In the genomic region with DNA sequence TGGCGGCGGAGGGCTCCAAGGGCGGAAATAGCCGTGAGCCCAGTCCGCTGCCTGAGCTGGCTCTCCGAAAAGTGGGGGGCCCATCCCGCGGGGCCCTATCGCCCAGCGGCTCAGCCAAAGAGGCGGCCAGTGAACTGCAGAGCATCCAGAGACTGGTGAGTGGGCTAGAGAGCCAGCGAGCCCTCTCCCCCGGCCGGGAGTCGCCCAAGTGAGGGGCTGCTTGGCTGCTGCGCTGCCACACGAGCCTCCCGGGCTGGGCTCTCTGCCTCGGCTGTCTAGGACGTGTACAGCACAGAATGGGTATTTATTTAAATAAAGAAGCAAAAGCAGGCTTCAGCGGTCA, we compare ENCODE assay signal across 9 mouse cellular contexts. TPM values are rescaled to one million over a fixed set of nuclear protein-coding genes. Genes with fewer than 3 reads are reported as not detected.
DNase-seq lines count a peak whose midpoint lies in the region; ATAC-seq and TF ChIP-seq lines count a peak whose summit lies in the region.
"Had no signal": no experiment of that assay in that cellular context is flagged by ENCODE, and none has a peak within 500 bp of the region (broad histone marks: within the 10 kb centered on the region; RNA-seq: fewer than 3 reads in every experiment).

No protein-coding gene starts in this region.

- no peaks in the 10 kb centered on the region for H3K9me3 ChIP-seq in lung, embryonic 14.5 days (ENCODE audit: low read depth, low read length)
- no peaks in the 10 kb centered on the region for H3K9me3 ChIP-seq in forebrain, embryonic 13.5 days (replicated peaks)
- H3K9me3 ChIP-seq in intestine, embryonic 15.5 days, result no peaks in the 10 kb centered on the region
- H3K9me3 ChIP-seq in neural tube, embryonic 13.5 days, result no peaks in the 10 kb centered on the region

- peak overlapping the region; percentile 99 for H3K9ac ChIP-seq in lung, embryonic 14.5 days
- H3K9ac ChIP-seq in forebrain, embryonic 13.5 days, result no peak overlapping the region
- H3K9ac ChIP-seq in intestine, embryonic 15.5 days, result peak overlapping the region; percentile 11
- peak overlapping the region; percentile 35; the same call in 1 of the 2 replicates for H3K9ac ChIP-seq in neural tube, embryonic 13.5 days

- peak overlapping the region; percentile 80 for H3K4me3 ChIP-seq in lung, embryonic 14.5 days (ENCODE audit: low read depth, low read length)
- peak overlapping the region; percentile 14 for H3K4me3 ChIP-seq in forebrain, embryonic 13.5 days
- H3K4me3 ChIP-seq in intestine, embryonic 15.5 days (replicated peaks), result peak overlapping the region; percentile 14
- H3K4me3 ChIP-seq in neural tube, embryonic 13.5 days, result peak overlapping the region; percentile 15

- H3K36me3 ChIP-seq in lung, embryonic 14.5 days (ENCODE audit: insufficient read depth), result peaks cover 75% of the 10 kb centered on the region
- no peaks in the 10 kb centered on the region for H3K36me3 ChIP-seq in forebrain, embryonic 13.5 days (ENCODE audit: poor library complexity, severe bottlenecking)
- H3K36me3 ChIP-seq in intestine, embryonic 15.5 days, result no peaks in the 10 kb centered on the region
- no peaks in the 10 kb centered on the region for H3K36me3 ChIP-seq in neural tube, embryonic 13.5 days

- no peak for ATAC-seq in lung, embryonic 14.5 days (ENCODE audit: insufficient read depth)
- no peak for ATAC-seq in forebrain, embryonic 13.5 days
- ATAC-seq in intestine, embryonic 15.5 days, result no peak
- ATAC-seq in neural tube, embryonic 13.5 days (ENCODE audit: low read depth), result no peak

- no peak for TF ChIP-seq CTCF in lung, embryonic 14.5 days (IDR thresholded peaks at IDR 0.05; ENCODE audit: low read depth)

- peak; percentile 47 for DNase-seq in lung, embryonic 14.5 days
- no peak for DNase-seq in lung, postnatal 36 days
- DNase-seq in right cerebral cortex, postnatal 25 days, result no peak
- no peak for DNase-seq in gastrocnemius, postnatal 25 days
- no peak for DNase-seq in ovary, postnatal 10 days (ENCODE audit: low spot score)

- H3K4me1 ChIP-seq in lung, embryonic 14.5 days (ENCODE audit: insufficient read depth), result peaks cover 11% of the 10 kb centered on the region; the same call in 1 of the 2 replicates
- H3K4me1 ChIP-seq in forebrain, embryonic 13.5 days, result peaks cover 48% of the 10 kb centered on the region
- H3K4me1 ChIP-seq in intestine, embryonic 15.5 days (replicated peaks), result peaks cover 37% of the 10 kb centered on the region
- H3K4me1 ChIP-seq in neural tube, embryonic 13.5 days (replicated peaks), result peaks cover 56% of the 10 kb centered on the region

- WGBS in lung, embryonic 14.5 days, result 5% methylated on average over 21 of the region's 21 CpGs
- WGBS in forebrain, embryonic 13.5 days, result 3% methylated on average over 21 of the region's 21 CpGs
- WGBS in intestine, embryonic 15.5 days, result 23% methylated on average over 21 of the region's 21 CpGs
- WGBS in neural tube, embryonic 13.5 days, result 3% methylated on average over 21 of the region's 21 CpGs

- peaks cover 51% of the 10 kb centered on the region for H3K27me3 ChIP-seq in lung, embryonic 14.5 days (ENCODE audit: insufficient read depth, low read length)
- peaks cover 99% of the 10 kb centered on the region for H3K27me3 ChIP-seq in forebrain, embryonic 13.5 days
- H3K27me3 ChIP-seq in intestine, embryonic 15.5 days (replicated peaks), result peaks cover 67% of the 10 kb centered on the region
- peaks cover 99% of the 10 kb centered on the region for H3K27me3 ChIP-seq in neural tube, embryonic 13.5 days

- H3K27ac ChIP-seq in lung, embryonic 14.5 days (ENCODE audit: low read depth), result peak overlapping the region; percentile 99
- no peak overlapping the region for H3K27ac ChIP-seq in forebrain, embryonic 13.5 days
- H3K27ac ChIP-seq in intestine, embryonic 15.5 days, result peak overlapping the region; percentile 33; the same call in 1 of the 2 replicates
- no peak overlapping the region for H3K27ac ChIP-seq in neural tube, embryonic 13.5 days (replicated peaks)

- peak overlapping the region; percentile 93 for H3K4me2 ChIP-seq in lung, embryonic 14.5 days
- H3K4me2 ChIP-seq in forebrain, embryonic 13.5 days, result peak overlapping the region; percentile 15; the same call in 1 of the 2 replicates
- peak overlapping the region; percentile 94 for H3K4me2 ChIP-seq in intestine, embryonic 15.5 days (replicated peaks)
- H3K4me2 ChIP-seq in neural tube, embryonic 13.5 days, result peak overlapping the region; percentile 60

RNA-seq across cellular contexts. Expression of gene Tbx2, which starts 8.4 kb away (rescaled TPM):
- polyA plus RNA-seq in lung, embryonic 14.5 days (2014; fragmentation: Nextera tagmentation; extraction: Ambion mirVana), result 61.4 and 67.5 TPM in 2 replicates
- polyA plus RNA-seq in forebrain, embryonic 13.5 days (2015; fragmentation: Nextera tagmentation; extraction: Ambion mirVana), result 0.42 and 0.61 TPM in 2 replicates
- polyA plus RNA-seq in intestine, embryonic 15.5 days (2015; fragmentation: Nextera tagmentation; extraction: Ambion mirVana), result 4.9 and 5.6 TPM in 2 replicates
- polyA plus RNA-seq in neural tube, embryonic 13.5 days (2015; fragmentation: Nextera tagmentation; extraction: Ambion mirVana), result 1.6 and 1.7 TPM in 2 replicates
- total RNA-seq in gastrocnemius, postnatal 25 days (2021), result 1 to 10 TPM; 2.7 to 3.6 TPM

RNA-seq across cellular contexts. Expression of gene Gm11444, which starts 9.4 kb away (rescaled TPM):
- not detected in 2 replicates for polyA plus RNA-seq in lung, embryonic 14.5 days (2014; fragmentation: Nextera tagmentation; extraction: Ambion mirVana)
- not detected in 2 replicates for polyA plus RNA-seq in forebrain, embryonic 13.5 days (2015; fragmentation: Nextera tagmentation; extraction: Ambion mirVana)
- polyA plus RNA-seq in intestine, embryonic 15.5 days (2015; fragmentation: Nextera tagmentation; extraction: Ambion mirVana), result not detected in 2 replicates
- polyA plus RNA-seq in neural tube, embryonic 13.5 days (2015; fragmentation: Nextera tagmentation; extraction: Ambion mirVana), result not detected in 2 replicates
- total RNA-seq in gastrocnemius, postnatal 25 days (2021), result not detected
- total RNA-seq: neutrophil, adult 5-6 weeks had no signal

RNA-seq across cellular contexts. Expression of gene Tbx4, which starts 45.4 kb away (rescaled TPM):
- polyA plus RNA-seq in lung, embryonic 14.5 days (2014; fragmentation: Nextera tagmentation; extraction: Ambion mirVana), result 67.9 and 73.4 TPM in 2 replicates
- 0.06 and 0.26 TPM in 2 replicates for polyA plus RNA-seq in forebrain, embryonic 13.5 days (2015; fragmentation: Nextera tagmentation; extraction: Ambion mirVana)
- polyA plus RNA-seq in intestine, embryonic 15.5 days (2015; fragmentation: Nextera tagmentation; extraction: Ambion mirVana), result 0.16 TPM in 1 of 2 replicates, not detected in the other
- polyA plus RNA-seq in neural tube, embryonic 13.5 days (2015; fragmentation: Nextera tagmentation; extraction: Ambion mirVana), result 0.25 and 0.59 TPM in 2 replicates
- 1 to 10 TPM; 1.2 to 1.4 TPM for total RNA-seq in gastrocnemius, postnatal 25 days (2021)
- total RNA-seq: neutrophil, adult 5-6 weeks had no signal

Comparison
In these comparisons a context has a peak if more than half of its experiments do, and no peak if none do; other contexts are left out.
1. H3K27ac ChIP-seq: peak in lung, embryonic 14.5 days (single experiment) and intestine, embryonic 15.5 days (single experiment); none in forebrain, embryonic 13.5 days (single experiment) and neural tube, embryonic 13.5 days (single experiment).
2. H3K4me2 ChIP-seq: peak in every context shown above with its lines; median percentile 94 in intestine, embryonic 15.5 days; 93 in lung, embryonic 14.5 days; 60 in neural tube, embryonic 13.5 days; 15 in forebrain, embryonic 13.5 days.
3. H3K4me3 ChIP-seq: peak in every context shown above with its lines; median percentile 80 in lung, embryonic 14.5 days; 15 in neural tube, embryonic 13.5 days; 14 in forebrain, embryonic 13.5 days; 14 in intestine, embryonic 15.5 days.
4. RNA of gene Tbx4, which starts 45.4 kb away (polyA plus RNA-seq): 67.9 to 73.4 TPM in lung, embryonic 14.5 days; 0.25 to 0.59 TPM in neural tube, embryonic 13.5 days, 0.16 TPM in intestine, embryonic 15.5 days and 0.06 to 0.26 TPM in forebrain, embryonic 13.5 days; every median in the first group is over 10 times any median in the second.